Mouse (Mus musculus) right cerebral cortex, adult 18-20 months (tissue): ENCODE measurements around the gene 1300017J02Rik.

Source experiments
- DNase-seq: peaks from one replicate; pipeline ENCODE4 v3.0.0; 2022; ENCODE audit warnings: mixed read lengths

1300017J02Rik gene

GRCm38 (mm10) chr9:103208802-103209423 lies 96.0 kb downstream of the 1300017J02Rik start:
- no peak for DNase-seq

- peak; percentile 70 for DNase-seq
Observed at GRCm38 (mm10) chr9:103207846-103208245, 97.0 kb downstream of the 1300017J02Rik start.

DNA sequence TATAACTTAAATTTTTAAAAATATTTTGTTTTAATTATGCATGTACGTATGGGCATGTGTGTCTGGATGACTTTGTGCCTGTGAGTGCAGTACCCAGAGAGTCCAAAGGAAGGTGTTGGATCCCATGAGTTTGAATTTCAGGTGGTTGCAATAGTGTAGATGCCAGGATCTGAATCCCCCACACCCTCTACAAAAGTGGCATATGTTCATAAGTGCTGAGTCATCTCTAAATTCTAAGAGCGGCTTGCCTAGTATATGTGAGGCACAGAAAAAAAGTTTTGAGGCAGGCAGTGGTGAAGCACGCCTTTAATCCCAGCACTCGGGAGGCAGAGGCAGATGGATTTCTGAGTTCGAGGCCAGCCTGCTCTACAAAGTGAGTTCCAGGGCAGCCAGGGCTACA lies 99.1 kb downstream of the 1300017J02Rik start:
- no peak for DNase-seq

GRCm38 (mm10) chr9:103201561-103202260 lies 103.2 kb downstream of the 1300017J02Rik start, which contains the start of gene Srprb:
Gene Srprb, minus strand, starts transcription at chr9:103202137.
- DNase-seq: peak; percentile 96
